ENCODE assay signal across 22 mouse cellular contexts in genomic region chr16:85008866-85009645, GRCm38 (mm10).
DNase-seq lines count a peak whose midpoint lies in the region; ATAC-seq and TF ChIP-seq lines count a peak whose summit lies in the region.
"Had no signal": no experiment of that assay in that cellular context is flagged by ENCODE, and none has a peak within 500 bp of the region (broad histone marks: within the 10 kb centered on the region; RNA-seq: fewer than 3 reads in every experiment).

No protein-coding gene starts in this region.

- no peak for DNase-seq in hindbrain, embryonic 11.5 days (ENCODE audit: low spot score)
- no peak for DNase-seq in kidney, postnatal 36 days
- no peak for DNase-seq in midbrain, embryonic 10.5 days (ENCODE audit: low spot score)
- peak; percentile 36 for DNase-seq in brain, adult 2 months (ENCODE audit: low read depth, low spot score)
- no peak for DNase-seq in gastrocnemius, adult 2 months
- DNase-seq: adrenal gland, adult 2 months; cerebellum, adult 2 months; cerebellum, postnatal 25 days; forebrain, postnatal 0 days; kidney, postnatal 25 days; liver, embryonic 13.5 days; midbrain, embryonic 14.5 days had no signal

- WGBS in hindbrain, embryonic 13.5 days, result 81% methylated on average over 9 of the region's 9 CpGs
- WGBS in hindbrain, embryonic 11.5 days, result 83% methylated on average over 9 of the region's 9 CpGs
- WGBS in kidney, embryonic 16.5 days, result 30% methylated on average over 9 of the region's 9 CpGs
- 70% methylated on average over 9 of the region's 9 CpGs for WGBS in midbrain, embryonic 12.5 days
- 72% methylated on average over 9 of the region's 9 CpGs for WGBS in midbrain, embryonic 10.5 days

- no peaks in the 10 kb centered on the region for H3K4me1 ChIP-seq in hindbrain, embryonic 13.5 days (replicated peaks)
- no peaks in the 10 kb centered on the region for H3K4me1 ChIP-seq in hindbrain, embryonic 11.5 days (replicated peaks; ENCODE audit: control insufficient read depth, insufficient read depth, low read length)
- H3K4me1 ChIP-seq in kidney, embryonic 16.5 days (ENCODE audit: insufficient read depth, low read length), result peaks cover 16% of the 10 kb centered on the region
- H3K4me1 ChIP-seq in midbrain, embryonic 12.5 days, result no peaks in the 10 kb centered on the region
- peaks cover 4% of the 10 kb centered on the region; the same call in 1 of the 2 replicates for H3K4me1 ChIP-seq in midbrain, embryonic 10.5 days
- H3K4me1 ChIP-seq: heart, embryonic 10.5 days; hindbrain, embryonic 10.5 days; liver, embryonic 13.5 days; lung, embryonic 15.5 days had no signal

- ATAC-seq in hindbrain, embryonic 13.5 days (ENCODE audit: low FRiP score), result no peak
- no peak for ATAC-seq in hindbrain, embryonic 11.5 days (ENCODE audit: low FRiP score)
- peak; percentile 86 for ATAC-seq in kidney, embryonic 16.5 days (ENCODE audit: low FRiP score, low TSS enrichment)
- ATAC-seq in midbrain, embryonic 12.5 days (ENCODE audit: low FRiP score, low read depth), result peak; percentile 41; the same call in 1 of the 2 replicates
- ATAC-seq: forebrain, postnatal 0 days; inflammation-experienced regulatory T-cells, adult 6 months had no signal

- no peaks in the 10 kb centered on the region for H3K27me3 ChIP-seq in hindbrain, embryonic 13.5 days
- no peaks in the 10 kb centered on the region for H3K27me3 ChIP-seq in hindbrain, embryonic 11.5 days (ENCODE audit: control insufficient read depth, insufficient read depth, low read length)
- no peaks in the 10 kb centered on the region for H3K27me3 ChIP-seq in kidney, embryonic 16.5 days (ENCODE audit: insufficient read depth, low read length)
- H3K27me3 ChIP-seq in midbrain, embryonic 12.5 days, result no peaks in the 10 kb centered on the region
- H3K27me3 ChIP-seq in midbrain, embryonic 10.5 days (ENCODE audit: low read depth, poor library complexity, severe bottlenecking), result no peaks in the 10 kb centered on the region
- H3K27me3 ChIP-seq: embryonic facial prominence, embryonic 12.5 days; liver, embryonic 13.5 days; lung, embryonic 15.5 days had no signal

- no peak overlapping the region for H3K9ac ChIP-seq in hindbrain, embryonic 13.5 days
- no peak overlapping the region for H3K9ac ChIP-seq in hindbrain, embryonic 11.5 days (ENCODE audit: low read depth, low read length)
- no peak overlapping the region for H3K9ac ChIP-seq in kidney, embryonic 16.5 days (replicated peaks; ENCODE audit: low read length)
- no peak overlapping the region for H3K9ac ChIP-seq in midbrain, embryonic 12.5 days (replicated peaks)
- H3K9ac ChIP-seq: embryonic facial prominence, embryonic 12.5 days; forebrain, postnatal 0 days; liver, embryonic 13.5 days; lung, embryonic 15.5 days had no signal

- 0 out of 2 replicates have a peak overlapping the region, but pooled peaks have one; percentile 13 for H3K27ac ChIP-seq in hindbrain, embryonic 13.5 days
- no peak overlapping the region for H3K27ac ChIP-seq in hindbrain, embryonic 11.5 days (ENCODE audit: low read depth, low read length)
- peak overlapping the region; percentile 65 for H3K27ac ChIP-seq in kidney, embryonic 16.5 days (ENCODE audit: low read length)
- no peak overlapping the region for H3K27ac ChIP-seq in midbrain, embryonic 12.5 days (replicated peaks)
- H3K27ac ChIP-seq in midbrain, embryonic 10.5 days (replicated peaks), result no peak overlapping the region
- no peak overlapping the region for H3K27ac ChIP-seq in gastrocnemius, adult 2 months
- H3K27ac ChIP-seq: embryonic facial prominence, embryonic 12.5 days; heart, embryonic 10.5 days; hindbrain, embryonic 10.5 days; left cerebral cortex, adult 2 months; liver, embryonic 13.5 days; lung, embryonic 15.5 days had no signal

- H3K9me3 ChIP-seq in hindbrain, embryonic 13.5 days, result no peaks in the 10 kb centered on the region
- no peaks in the 10 kb centered on the region for H3K9me3 ChIP-seq in hindbrain, embryonic 11.5 days (ENCODE audit: control insufficient read depth, low read length)
- H3K9me3 ChIP-seq in kidney, embryonic 16.5 days (ENCODE audit: low read length), result no peaks in the 10 kb centered on the region
- H3K9me3 ChIP-seq in midbrain, embryonic 12.5 days, result no peaks in the 10 kb centered on the region
- no peaks in the 10 kb centered on the region for H3K9me3 ChIP-seq in midbrain, embryonic 10.5 days (replicated peaks)
- H3K9me3 ChIP-seq: embryonic facial prominence, embryonic 12.5 days; heart, embryonic 10.5 days; hindbrain, embryonic 10.5 days; liver, embryonic 13.5 days; lung, embryonic 15.5 days had no signal

- H3K36me3 ChIP-seq in hindbrain, embryonic 13.5 days, result peaks cover 53% of the 10 kb centered on the region
- peaks cover 3% of the 10 kb centered on the region; the same call in 1 of the 2 replicates for H3K36me3 ChIP-seq in hindbrain, embryonic 11.5 days (ENCODE audit: control insufficient read depth, insufficient read depth, low read length)
- H3K36me3 ChIP-seq in kidney, embryonic 16.5 days (ENCODE audit: insufficient read depth, low read length), result peaks cover 39% of the 10 kb centered on the region
- peaks cover 45% of the 10 kb centered on the region for H3K36me3 ChIP-seq in midbrain, embryonic 12.5 days
- peaks cover 55% of the 10 kb centered on the region for H3K36me3 ChIP-seq in midbrain, embryonic 10.5 days
- H3K36me3 ChIP-seq: G1E; liver, embryonic 13.5 days had no signal

- H3K4me2 ChIP-seq in hindbrain, embryonic 13.5 days, result no peak overlapping the region
- no peak overlapping the region for H3K4me2 ChIP-seq in hindbrain, embryonic 11.5 days (replicated peaks; ENCODE audit: low read depth, low read length)
- H3K4me2 ChIP-seq in kidney, embryonic 16.5 days (replicated peaks; ENCODE audit: low read depth, low read length), result no peak overlapping the region
- no peak overlapping the region for H3K4me2 ChIP-seq in midbrain, embryonic 12.5 days (replicated peaks)
- H3K4me2 ChIP-seq: embryonic facial prominence, embryonic 12.5 days; liver, embryonic 13.5 days; lung, embryonic 15.5 days had no signal

- H3K4me3 ChIP-seq in hindbrain, embryonic 13.5 days, result no peak overlapping the region
- no peak overlapping the region for H3K4me3 ChIP-seq in hindbrain, embryonic 11.5 days (ENCODE audit: low read depth, low read length)
- H3K4me3 ChIP-seq in kidney, embryonic 16.5 days (ENCODE audit: low read length), result no peak overlapping the region
- H3K4me3 ChIP-seq in midbrain, embryonic 12.5 days, result no peak overlapping the region
- H3K4me3 ChIP-seq in midbrain, embryonic 10.5 days, result no peak overlapping the region
- H3K4me3 ChIP-seq in gastrocnemius, adult 2 months, result no peak overlapping the region
- H3K4me3 ChIP-seq: embryonic facial prominence, embryonic 12.5 days; heart, embryonic 10.5 days; hindbrain, embryonic 10.5 days; left cerebral cortex, adult 2 months; liver, embryonic 13.5 days; lung, embryonic 15.5 days had no signal

- intact Hi-C loops in gastrocnemius, adult 2 months (cut with DNase I), result no loop called here

- no peak for TF ChIP-seq CTCF in gastrocnemius, adult 2 months (IDR thresholded peaks at IDR 0.05)

Comparison
In these comparisons a context has a peak if more than half of its experiments do, and no peak if none do; other contexts are left out.
1. H3K27ac ChIP-seq: peak in hindbrain, embryonic 13.5 days (single experiment) and kidney, embryonic 16.5 days (single experiment); none in hindbrain, embryonic 11.5 days (single experiment), midbrain, embryonic 12.5 days (single experiment), midbrain, embryonic 10.5 days (single experiment) and gastrocnemius, adult 2 months (single experiment).
2. ATAC-seq: peak in kidney, embryonic 16.5 days (single experiment) and midbrain, embryonic 12.5 days (single experiment); none in hindbrain, embryonic 13.5 days (single experiment) and hindbrain, embryonic 11.5 days (single experiment).